Mouse (Mus musculus): ENCODE results near the gene 2310022B05Rik. TPM values are rescaled to one million over a fixed set of nuclear protein-coding genes. Genes with fewer than 3 reads are reported as not detected.

Gene 2310022B05Rik
- total RNA-seq, 2 experiments from 2014 or later = 68.7 to 73.6 TPM

GRCm38 (mm10) chr8:124662446-124663111 is 590 bp downstream of the 2310022B05Rik start:
- intact Hi-C loops (cut with DNase I) = loop anchor here (2.0 kb wide), 2 partner anchors 18 to 30 kb away; no protein-coding TSS in a partner anchor
- DNase-seq = peak; percentile 31 to 42

GRCm38 (mm10) chr8:124661781-124662180 is 1.4 kb downstream of the 2310022B05Rik start:
- intact Hi-C loops (cut with DNase I) = loop anchor here (2.0 kb wide), 2 partner anchors 17 to 29 kb away; no protein-coding TSS in a partner anchor
- peak in 1 of 2 experiments; percentile 40 for DNase-seq

GRCm38 (mm10) chr8:124658415-124658814 is 4.8 kb downstream of the 2310022B05Rik start:
- intact Hi-C loops (cut with DNase I) = no loop called here
- peak; percentile 66 to 71 for DNase-seq

GRCm38 (mm10) chr8:124657961-124658360 is 5.2 kb downstream of the 2310022B05Rik start:
- intact Hi-C loops (cut with DNase I) = no loop called here
- no peak for DNase-seq

GRCm38 (mm10) chr8:124653568-124654475 is 9.3 kb downstream of the 2310022B05Rik start:
- no peak for DNase-seq
- intact Hi-C loops (cut with DNase I) = no loop called here

- intact Hi-C loops (cut with DNase I) = no loop called here
- no peak for DNase-seq
Measured at GRCm38 (mm10) chr8:124652546-124652945, 10.6 kb downstream of the 2310022B05Rik start.

- DNase-seq = no peak
- intact Hi-C loops (cut with DNase I) = no loop called here
Measured at GRCm38 (mm10) chr8:124651776-124652175, 11.4 kb downstream of the 2310022B05Rik start.

GRCm38 (mm10) chr8:124648311-124648710 is 14.9 kb downstream of the 2310022B05Rik start:
- no peak for DNase-seq
- intact Hi-C loops (cut with DNase I) = no loop called here

- peak; percentile 43 to 61 for DNase-seq
- intact Hi-C loops (cut with DNase I) = loop anchor here (2.0 kb wide), 1 partner anchor 19 kb away; the partner anchor contains the start of gene 2310022B05Rik
Measured at GRCm38 (mm10) chr8:124643540-124644339, 19.4 kb downstream of the 2310022B05Rik start.

GRCm38 (mm10) chr8:124641599-124641998 is 21.6 kb downstream of the 2310022B05Rik start:
- intact Hi-C loops (cut with DNase I) = no loop called here
- DNase-seq = no peak

GRCm38 (mm10) chr8:124635247-124635502 is 28.0 kb downstream of the 2310022B05Rik start:
- intact Hi-C loops (cut with DNase I) = no loop called here

GRCm38 (mm10) chr8:124634411-124635246 is 28.5 kb downstream of the 2310022B05Rik start:
- intact Hi-C loops (cut with DNase I) = no loop called here
- DNase-seq = no peak

More at GRCm38 (mm10) chr8:124635247-124635502, 28.0 kb downstream of the 2310022B05Rik start:
- no peak for DNase-seq

- DNase-seq = peak; percentile 81 to 82
- intact Hi-C loops (cut with DNase I) = loop anchor here (2.0 kb wide), 1 partner anchor 30 kb away; the partner anchor contains the start of gene 2310022B05Rik
Measured at GRCm38 (mm10) chr8:124633001-124633703, 30.0 kb downstream of the 2310022B05Rik start.

GRCm38 (mm10) chr8:124631966-124632365 is 31.2 kb downstream of the 2310022B05Rik start:
- DNase-seq = no peak
- intact Hi-C loops (cut with DNase I) = loop anchor here (2.0 kb wide), 1 partner anchor 31 kb away; the partner anchor contains the start of gene 2310022B05Rik

GRCm38 (mm10) chr8:124630891-124631290 is 32.3 kb downstream of the 2310022B05Rik start:
- intact Hi-C loops (cut with DNase I) = no loop called here
- DNase-seq = no peak

- peak; percentile 38 to 49 for DNase-seq
- intact Hi-C loops (cut with DNase I) = no loop called here
Measured at GRCm38 (mm10) chr8:124630489-124630888, 32.7 kb downstream of the 2310022B05Rik start.

- intact Hi-C loops (cut with DNase I) = no loop called here
- DNase-seq = no peak
Measured at GRCm38 (mm10) chr8:124626251-124626650, 36.9 kb downstream of the 2310022B05Rik start.

GRCm38 (mm10) chr8:124621255-124621654 is 41.9 kb downstream of the 2310022B05Rik start:
- intact Hi-C loops (cut with DNase I) = no loop called here
- DNase-seq = no peak

GRCm38 (mm10) chr8:124618252-124618651 is 44.9 kb downstream of the 2310022B05Rik start:
- intact Hi-C loops (cut with DNase I) = no loop called here
- DNase-seq = no peak
